Mouse (Mus musculus): ENCODE results near the gene Ctbp2.

Gene Ctbp2

DNA sequence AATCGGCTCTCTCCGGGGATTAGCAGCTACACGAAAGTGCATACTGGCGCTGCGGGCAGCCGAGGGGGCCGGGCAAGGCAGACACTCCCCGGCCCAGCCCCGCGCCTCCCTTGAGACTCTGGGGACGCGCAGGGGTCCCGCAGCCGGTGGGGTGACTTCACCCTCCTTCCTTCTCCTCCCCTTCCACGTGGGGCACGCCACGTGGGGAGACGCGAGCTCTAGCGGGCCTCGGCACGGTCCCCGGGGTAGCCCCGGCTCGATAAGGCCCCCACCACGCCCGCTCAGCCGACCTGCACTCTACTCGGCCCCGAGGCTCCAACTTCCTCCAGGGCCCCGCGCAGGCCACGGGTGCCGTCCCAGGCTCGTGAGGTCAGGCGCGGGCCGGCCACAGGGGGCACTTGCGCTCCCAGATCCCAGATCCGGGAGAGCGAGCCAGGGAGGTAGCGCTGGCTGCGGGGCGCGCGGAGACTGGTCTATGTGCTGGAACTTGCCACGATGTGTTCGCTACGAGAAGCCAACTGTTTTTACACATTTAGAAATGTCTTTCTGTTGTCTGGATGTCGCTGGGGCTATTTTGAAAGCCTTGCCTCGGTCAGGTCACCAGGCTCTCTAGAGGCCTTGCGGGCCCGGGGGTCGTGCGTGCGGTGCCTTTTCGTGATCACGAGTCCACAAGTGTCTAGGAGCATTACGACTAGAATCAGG is at the start of gene Ctbp2:
Gene Ctbp2, minus strand, starts transcription at position 356 of the 702 bp plus-strand sequence.
- peak; percentile 78 for DNase-seq

DNA sequence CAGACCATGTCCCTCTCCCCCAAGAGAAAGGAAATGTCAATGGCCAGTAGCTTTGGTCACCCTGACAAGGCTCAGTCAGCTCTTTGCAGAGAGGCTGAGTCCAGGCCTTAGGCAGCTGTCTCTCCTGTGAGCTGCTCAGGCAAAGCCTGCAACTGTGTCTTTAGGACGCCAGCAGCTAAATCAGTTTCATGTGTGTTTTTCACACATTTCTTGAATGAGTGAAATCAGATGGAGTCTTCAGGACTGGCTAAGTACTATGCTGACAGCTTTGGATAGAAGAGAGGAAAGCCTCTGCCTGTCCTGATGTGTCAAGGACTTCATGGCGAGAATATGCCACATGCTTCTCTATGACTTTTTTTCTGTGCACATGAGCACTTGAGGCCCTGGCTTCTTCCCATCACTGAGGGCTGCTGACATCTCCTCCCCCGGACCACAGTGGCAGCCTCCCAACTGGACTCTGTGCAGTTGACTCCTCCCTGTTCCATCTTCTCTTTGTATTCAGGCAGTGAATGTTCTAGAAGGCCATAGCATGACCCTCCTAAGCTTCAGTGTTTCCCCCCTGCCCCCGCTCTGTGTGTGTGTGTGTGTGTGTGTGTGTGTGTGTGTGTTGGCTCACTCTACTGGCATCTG is 47.4 kb upstream of the Ctbp2 start:
- no peak for DNase-seq

DNA sequence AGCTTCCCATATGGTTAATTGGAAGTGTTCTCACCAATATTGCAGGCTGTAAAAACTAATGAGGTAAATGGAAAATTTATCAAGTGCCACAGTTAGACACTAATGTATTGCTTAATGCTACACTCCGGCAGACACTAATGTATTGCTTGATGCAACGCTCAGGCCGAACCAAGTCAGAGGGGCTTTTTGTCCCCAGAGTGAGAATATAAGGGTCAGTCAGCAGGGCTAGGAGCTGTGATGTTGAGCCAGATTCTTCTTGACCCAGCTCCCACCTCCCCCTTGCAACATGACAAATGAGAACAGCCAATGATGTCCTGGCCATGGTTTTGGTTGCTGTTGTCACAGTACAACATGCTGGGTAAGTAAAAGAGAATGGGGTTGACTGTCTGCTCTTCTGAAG is 44.8 kb upstream of the Ctbp2 start:
- DNase-seq: no peak

DNA sequence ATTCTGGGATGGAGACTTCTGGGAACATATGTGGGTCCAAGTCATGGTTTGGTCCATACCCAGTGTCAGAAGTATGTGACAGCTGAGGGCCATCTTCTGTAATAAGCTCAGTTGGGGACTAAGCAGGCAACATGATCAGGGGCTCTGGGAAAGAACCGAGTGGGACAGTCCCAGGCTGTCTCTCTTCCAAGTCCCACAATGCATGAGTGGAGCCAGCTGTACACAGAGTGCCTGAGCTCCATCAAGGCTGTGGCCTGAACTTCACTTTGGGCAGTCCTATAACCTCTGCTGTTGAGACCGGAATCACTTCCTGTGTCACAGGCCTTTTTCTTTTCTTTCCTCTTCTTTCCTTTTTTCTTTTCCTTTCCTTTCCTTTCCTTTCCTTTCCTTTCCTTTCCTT is 43.7 kb upstream of the Ctbp2 start:
- no peak for DNase-seq

DNA sequence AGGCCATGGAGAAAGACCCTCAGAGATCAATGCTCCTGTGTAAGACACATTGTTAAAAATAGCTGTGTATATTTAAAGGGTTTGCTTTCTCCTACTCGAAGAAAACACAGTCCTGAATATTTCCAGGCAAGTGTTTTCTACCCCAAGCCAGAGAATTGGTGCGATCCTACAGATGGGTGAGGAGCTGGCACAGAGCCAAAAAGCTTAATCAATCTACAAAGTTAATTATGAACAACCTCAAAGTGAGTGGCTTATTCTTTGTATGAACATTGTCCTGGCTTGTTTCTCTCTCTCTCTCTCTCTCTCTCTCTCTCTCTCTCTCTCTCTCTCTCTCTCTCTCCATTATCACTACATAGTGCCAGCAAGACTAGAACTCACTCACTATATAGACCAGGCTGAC is 40.6 kb upstream of the Ctbp2 start:
- DNase-seq: no peak

DNA sequence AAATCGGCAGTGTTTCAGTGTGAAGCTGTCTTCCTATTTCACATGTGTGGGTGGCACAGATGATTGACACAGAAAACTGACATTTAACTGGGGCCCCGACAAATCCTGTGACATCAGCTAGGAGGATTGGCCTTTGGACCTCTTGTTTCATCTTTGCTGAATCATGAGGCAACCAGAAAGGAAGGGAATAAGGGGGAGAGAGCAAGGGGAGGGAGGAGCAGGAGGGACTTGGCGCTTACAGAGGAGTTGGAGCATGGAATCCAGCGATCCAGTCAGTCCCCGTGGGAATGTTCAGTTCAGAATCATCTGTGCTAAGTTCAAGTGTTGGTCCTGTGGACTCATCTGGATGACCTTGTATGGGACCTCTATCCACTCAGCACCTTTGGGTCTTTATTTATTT is 38.9 kb upstream of the Ctbp2 start:
- DNase-seq: no peak

DNA sequence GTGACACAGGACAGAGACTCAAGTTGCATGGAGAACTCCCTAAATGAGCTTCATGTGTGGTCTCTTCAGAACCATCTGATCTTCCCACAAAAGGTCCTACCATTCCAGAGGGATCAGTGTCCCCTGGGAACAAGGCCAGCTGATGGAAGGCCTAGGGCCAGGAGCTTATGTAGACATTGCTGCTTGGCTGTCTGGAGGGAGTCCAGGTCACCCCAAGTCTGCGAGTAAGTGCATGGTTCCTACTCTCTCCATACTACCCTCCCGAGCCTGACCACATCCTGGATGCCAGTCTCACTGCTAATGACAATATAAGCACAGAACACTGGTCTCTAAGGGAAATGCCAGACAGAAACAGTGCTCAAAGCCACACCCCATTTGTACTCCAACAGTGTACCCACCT is 38.0 kb upstream of the Ctbp2 start:
- DNase-seq: no peak

DNA sequence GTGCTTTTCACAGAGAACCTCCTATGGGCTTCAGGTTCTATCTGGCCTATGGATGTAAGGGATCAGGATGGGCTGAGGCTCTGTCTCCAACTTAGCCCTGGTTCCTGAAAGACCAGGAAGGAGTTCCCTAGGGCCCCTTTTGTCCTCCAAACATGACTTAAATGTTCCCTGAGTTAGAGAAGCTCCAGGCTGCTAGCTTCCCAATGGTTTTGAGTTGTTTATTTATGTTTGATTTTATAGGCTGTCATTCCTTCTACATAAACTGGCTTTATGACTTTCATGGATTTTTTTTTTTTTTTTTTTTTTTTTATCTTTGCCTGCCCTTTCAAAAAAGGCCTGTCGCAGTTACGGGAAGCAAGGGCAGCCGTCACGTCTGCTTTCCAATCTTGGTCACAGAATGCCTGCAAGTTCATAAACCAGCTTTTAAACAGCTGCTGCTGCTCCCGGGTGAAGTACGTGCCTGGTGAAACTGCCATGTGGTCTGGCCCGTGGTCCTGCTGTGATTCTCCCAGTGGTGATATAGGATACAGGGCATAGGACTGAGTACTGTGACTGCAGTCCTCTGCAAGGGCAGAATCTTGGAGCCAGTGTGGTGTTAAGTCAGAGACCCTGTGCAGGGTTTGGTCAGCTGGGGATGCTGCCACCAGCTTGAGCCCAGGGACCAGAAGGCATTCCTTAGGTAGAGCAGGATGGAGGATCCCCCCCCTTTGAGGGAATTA is 37.4 kb upstream of the Ctbp2 start:
- no peak for DNase-seq

DNA sequence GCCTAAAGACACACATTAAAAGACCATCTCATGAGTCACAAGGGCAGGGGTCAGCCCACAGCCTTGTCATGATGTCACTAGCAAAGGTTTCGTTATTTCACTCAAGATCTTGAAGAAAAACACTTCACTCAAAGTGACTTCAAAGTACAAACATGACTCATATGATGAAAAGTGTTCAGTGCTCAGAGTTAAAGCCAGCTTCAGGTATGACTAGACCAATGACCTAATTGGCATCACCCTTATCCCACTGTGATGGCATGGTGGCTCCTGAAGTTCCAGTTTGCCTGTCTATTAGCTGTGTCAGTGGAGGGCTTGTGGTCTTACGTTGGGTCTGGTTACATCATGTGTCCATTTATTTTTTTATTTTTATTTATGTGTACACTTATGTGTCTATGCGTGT is 35.4 kb upstream of the Ctbp2 start:
- no peak for DNase-seq

DNA sequence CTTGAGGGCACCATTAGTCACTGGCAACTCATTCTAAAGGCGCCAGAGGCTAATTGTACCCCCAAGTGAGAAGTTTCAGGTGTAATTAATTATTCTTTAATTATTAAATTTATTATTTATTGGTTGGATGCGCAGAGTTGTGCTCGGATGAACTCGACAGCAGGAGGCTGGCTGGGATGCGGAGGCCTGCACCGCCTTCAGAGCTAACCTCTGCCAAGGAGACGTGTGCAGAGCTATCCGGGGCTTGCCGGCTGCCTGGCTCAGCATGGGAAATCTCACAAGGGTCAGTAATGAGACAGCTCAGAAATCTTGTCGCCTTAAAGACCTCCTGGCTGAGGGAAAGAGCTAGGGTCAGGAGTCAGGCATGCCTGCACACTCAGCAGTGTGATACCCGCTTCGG is 31.5 kb upstream of the Ctbp2 start:
- no peak for DNase-seq

DNA sequence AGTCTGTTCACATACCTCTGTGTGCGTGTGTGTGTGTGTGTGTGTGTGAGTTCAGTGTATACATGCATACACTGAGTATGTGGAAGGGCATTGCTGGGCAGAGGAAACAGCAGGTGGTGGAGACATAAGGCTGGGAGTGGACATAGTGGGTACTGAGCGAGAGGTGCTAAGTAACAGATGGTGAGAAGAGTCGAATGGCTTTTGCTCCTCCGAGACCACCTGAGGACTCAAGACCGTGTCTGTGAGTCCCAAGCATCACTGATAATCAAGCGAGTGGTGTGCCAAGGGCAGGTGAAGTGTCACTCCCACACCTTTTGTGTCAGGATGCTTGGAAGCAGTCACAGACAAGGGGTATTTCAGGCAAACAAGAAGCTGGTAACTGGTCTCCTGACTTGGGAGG is 30.7 kb upstream of the Ctbp2 start:
- no peak for DNase-seq

DNA sequence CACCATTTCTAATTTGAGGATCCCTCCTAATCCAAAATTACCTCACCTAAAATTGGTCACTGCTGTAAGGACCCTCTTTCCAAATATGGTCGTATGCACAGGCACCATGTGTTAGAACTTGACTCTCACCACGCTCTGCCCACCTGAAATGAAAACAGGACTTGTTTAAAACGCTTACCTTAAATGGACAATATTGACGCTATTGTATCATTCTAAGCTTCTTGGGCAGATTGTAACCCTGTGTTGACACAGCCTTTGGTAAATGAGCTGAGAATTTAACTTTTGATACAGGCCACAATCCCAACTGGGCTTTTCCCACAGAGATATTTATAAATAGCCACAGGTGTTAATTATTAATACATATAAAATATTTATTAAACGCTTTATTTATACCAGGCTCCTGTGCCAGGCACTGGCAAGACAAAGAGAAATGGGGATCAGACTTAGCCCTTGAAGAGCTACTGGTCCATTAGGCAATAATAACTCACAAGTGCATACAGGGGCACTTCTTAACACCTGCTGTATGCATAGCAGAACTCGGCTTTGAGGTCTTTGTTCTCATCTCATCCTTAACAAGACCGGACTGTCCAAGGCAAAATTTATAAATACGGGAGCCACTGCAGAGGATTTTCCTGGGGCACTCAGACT is 15.7 kb upstream of the Ctbp2 start:
- DNase-seq: no peak

DNA sequence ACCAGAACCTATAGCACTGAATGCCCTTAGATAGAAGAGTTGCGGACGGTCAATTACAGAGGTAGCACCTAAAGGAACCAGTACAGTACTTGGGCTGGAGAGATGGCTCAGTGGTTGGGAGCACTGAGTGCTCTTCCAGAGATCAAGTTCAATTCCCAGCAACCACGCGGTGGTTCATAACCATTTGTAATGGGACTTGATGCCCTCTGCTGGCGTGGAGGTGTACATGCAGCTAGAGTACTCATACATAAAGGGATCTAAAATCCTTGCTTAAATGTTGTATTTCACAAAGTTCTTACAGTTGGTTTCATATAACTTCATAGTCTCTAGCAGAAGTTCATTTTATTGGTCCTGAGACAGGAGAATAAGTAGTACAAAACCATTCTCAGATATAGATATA is 9.4 kb upstream of the Ctbp2 start:
- peak; percentile 20 for DNase-seq

DNA sequence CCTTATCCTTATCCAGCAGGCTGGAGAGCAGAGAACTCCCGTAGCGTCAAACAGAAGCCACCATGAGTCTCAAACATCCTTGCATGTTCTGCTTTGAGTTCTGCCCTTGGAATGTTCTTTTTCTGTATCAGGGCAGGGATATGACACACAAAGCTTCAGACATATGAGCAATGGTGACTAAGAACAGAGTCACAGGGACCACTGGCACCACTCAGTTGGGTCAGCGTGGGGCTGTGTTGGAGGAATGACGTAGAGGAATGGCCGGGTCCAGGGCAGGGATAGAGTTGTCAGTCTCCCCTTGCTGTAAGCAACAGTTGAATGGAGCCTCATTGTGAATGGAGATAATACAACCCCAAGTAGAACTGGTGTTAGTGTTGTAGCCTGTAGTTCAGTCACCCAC is 8.5 kb upstream of the Ctbp2 start:
- DNase-seq: no peak

DNA sequence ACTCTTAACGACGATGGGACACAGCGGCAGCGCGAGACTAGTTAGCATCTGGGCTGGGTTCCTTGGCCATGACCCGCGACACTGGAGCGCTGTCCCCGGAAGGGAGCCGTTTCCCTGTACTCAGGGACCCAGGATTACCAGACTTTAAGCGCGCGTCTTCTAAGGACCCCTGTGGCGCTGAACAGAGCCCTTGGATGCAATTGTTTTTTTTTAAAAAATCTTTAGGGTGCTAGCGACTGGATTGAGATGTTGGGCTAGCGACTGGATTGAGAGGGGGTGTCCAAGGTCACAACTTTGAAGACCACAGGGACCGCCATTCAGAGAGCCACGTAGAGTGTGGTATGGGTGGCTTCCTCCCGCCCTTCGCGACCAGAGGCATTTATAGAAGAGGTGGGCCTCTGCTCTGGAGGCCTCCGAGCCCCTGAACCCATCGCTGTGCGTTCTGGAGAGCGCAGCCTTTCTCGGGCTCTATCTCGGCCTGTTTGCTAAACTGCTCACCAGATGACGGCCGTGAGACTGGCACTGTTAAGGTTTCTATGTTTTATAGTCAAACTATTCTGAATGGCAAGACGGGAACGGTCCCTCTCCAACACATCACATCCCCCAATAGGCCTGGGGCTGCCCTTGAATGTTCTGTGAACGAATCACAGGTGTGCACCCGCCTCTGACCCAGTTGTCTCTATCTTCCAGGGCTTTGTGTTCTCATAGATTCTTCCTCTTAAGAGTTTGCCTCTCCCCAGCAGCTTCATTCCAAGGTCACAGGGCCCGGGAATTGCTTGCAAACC is 739 bp upstream of the Ctbp2 start:
- DNase-seq: peak; percentile 11

DNA sequence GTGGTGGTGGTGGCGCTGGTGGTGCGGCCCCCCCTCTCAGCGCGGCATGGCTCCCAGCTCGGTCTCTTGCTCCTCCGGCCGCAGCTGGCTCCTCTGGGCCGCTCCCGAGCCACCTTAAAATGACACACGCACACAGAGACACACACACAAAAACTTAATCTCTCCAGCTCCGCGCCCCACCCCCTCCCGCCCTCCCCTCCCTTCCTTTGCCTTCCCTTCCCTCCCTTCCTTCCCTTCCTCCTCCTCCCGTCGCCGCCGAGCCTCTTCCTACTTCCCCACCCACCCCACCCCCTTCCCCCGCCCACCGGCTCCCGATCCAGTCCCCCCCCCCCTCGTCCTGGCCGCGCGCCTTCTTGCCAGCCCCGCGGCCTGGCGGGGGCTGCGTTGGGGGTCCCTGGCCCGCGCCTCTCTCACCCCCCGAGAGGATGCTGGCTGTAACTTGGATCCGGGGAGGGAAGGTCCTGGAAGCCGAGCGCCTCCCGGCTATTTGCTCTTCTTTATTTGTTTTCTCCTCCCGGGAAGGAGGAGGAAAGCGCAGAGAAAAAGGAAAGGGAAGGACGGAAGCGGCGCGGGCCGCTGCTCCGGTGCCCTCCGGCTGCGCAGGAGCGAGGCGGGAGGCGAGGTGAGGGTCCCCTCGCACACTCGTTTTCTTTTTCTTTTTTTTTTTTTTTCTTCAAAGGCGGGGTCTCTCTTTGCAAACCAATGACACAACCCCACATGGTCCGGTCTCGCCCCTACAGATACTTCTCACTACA is 733 bp downstream of the Ctbp2 start, which contains the start of gene Fgfr2:
Gene Fgfr2, minus strand, starts transcription at position 107 of the 755 bp plus-strand sequence.
- peak; percentile 75 for DNase-seq

DNA sequence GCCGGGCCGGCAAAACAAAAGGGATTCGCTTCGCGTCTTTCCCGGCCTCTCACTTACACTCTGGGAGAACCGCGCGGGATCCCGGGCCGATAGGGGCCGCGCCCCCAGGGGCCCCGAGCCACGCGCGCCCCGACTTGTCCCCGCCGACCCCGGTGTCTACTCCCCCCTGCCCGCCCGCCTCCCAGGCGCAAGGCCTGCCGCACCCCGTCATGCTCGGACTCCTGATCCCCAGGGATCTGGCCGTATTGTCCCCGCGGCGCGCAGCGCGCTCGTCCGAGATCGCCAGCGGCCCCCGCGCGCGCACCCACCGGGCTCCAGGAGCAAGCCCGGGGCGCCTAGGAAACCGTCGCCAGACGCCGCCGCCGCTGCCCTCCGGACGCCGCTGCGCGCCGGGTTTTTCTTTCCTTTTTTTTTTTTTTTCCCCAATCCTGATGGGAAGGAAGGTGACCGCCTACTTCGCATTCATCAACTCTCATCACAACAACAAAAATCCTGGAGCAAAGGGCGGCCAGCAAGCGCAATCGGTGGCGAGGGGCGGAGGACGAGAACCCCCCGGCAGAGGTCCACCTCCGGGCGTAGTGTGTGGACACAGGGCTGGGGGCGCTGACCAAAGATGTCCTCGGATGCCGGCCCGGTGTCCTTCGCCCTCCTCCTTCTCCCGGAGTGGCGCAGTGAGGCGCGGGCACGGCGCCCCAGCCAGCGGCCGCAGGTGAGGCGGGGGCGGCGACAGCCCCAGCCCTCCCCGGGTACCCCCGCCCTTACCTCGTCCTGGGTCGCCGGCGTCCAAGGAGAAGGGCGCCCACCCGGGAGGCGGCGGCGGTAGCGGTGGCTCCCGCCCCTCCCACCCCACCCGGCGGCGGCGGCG is 1.5 kb downstream of the Ctbp2 start:
- peak; percentile 23 for DNase-seq

DNA sequence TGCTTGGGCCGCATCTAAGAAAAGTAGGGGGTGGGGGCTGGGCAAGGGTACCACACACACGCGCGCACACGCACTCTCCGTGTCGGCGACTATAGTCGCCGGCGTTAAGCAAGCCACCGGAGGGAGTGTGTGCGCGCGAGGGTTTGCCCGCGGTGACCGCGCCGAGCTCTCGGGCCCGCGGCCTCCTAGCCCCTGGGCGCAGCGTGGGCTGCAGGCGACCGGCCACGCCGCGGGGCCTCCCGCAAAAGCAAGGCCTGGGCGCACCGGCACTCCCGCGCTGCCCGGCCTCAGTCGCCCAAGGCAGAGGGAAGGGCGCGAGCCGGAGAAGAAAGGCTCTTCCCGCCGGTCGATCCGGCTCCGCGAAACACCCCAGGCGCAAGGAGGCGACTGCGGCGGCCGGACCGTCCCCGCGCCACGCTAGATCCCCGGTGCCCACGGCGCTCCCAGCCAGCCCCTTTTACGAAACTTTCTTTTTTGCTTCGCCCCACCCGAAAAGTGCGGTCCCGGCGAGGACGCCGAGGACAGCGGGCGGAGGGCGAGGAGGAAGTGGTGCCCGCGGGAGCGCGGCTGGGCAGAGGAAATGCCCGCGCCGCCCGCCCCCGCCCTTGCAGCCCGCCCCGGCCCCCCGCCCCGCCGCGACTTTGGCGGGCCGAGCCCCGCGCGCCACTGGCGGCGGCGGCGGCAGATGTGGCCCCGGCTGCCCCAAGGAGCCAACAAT is 2.3 kb downstream of the Ctbp2 start:
- DNase-seq: peak; percentile 33

DNA sequence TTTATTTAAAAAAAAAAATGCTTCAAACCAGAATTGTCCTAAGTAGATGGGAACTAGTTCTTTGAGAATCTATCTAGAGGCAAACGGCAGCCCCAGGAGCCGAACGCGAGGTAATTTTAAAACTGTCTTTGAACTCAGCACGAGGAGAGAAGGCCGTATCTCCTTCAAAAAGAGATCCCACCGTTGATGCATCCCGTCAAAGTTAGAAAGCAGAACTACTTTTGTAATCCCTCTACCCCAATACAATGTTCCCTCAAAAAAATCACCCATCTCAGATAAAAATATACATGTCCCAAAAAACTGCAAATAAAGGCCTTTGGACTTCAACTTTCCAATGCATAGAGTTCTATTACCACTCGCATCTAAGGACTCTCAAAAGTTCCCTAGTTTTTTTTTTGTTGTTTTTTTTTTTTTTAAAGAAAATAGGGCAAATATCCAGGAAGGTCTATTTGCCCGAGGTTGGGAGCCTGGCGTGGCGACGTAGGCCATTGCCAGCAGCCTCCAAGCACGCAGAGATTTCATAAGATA is 3.0 kb downstream of the Ctbp2 start:
- no peak for DNase-seq

DNA sequence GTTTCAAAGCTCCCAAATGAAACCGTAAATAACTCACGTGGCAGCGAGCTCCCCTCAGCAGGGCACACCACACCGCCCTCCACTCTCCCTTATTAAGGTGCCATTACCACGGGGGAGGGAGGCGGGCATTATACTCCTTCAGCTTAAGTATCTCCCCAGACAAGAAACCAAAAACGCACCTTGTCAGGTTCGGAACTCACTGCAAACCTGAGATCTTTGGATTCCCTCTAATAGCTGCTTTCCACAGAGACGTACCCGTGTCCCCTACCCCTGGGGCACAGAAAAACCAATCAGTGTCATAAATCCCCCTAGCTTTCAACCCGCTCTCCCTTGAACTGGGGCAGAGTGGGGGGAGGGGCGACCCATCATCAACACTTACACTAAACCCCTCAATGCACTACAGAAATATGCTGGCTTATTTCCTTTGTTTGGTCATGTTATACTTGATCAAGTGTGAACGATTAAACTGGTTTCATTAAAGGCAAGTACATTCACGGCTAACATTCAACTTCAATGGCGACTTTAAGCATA is 3.9 kb downstream of the Ctbp2 start:
- DNase-seq: no peak

Data from liver (tissue).